Comparison of ENCODE assay signal across 8 mouse cellular contexts in the genomic region with DNA sequence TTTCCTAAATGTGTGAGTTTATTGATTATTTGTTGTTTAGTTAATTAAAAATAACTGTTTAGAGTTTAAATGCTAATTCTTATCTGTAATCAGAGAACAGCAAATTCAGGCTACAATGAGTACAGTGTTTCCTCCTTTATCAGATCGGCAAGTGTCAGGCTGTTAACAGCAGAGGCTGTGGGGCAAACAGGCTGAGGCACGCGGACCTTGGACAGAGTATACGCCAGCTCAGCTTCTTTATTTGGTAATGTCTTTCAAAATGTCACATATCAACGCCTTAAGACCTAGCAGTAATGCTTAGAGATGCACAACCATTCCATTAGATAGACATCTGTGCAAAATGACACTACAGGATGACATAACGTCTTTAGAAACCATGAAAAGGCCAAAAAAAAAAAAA. TPM values are rescaled to one million over a fixed set of nuclear protein-coding genes. Genes with fewer than 3 reads are reported as not detected.
DNase-seq lines count a peak whose midpoint lies in the region; ATAC-seq and TF ChIP-seq lines count a peak whose summit lies in the region.

No protein-coding gene starts in this region.

- H3K4me2 ChIP-seq in forebrain, embryonic 12.5 days = peak overlapping the region; percentile 89; the same call in 1 of the 2 replicates
- H3K4me2 ChIP-seq in forebrain, embryonic 11.5 days (ENCODE audit: low read depth, low read length, severe bottlenecking) = no peak overlapping the region
- H3K4me2 ChIP-seq in lung, embryonic 14.5 days = peak overlapping the region; percentile 81
- no peak overlapping the region for H3K4me2 ChIP-seq in lung, postnatal 0 days (replicated peaks; ENCODE audit: low read depth, low read length)
- peak overlapping the region; percentile 66 for H3K4me2 ChIP-seq in hindbrain, embryonic 14.5 days (replicated peaks)
- H3K4me2 ChIP-seq in midbrain, embryonic 16.5 days (ENCODE audit: low read length) = peak overlapping the region; percentile 96

- no peak for ATAC-seq in forebrain, embryonic 12.5 days (ENCODE audit: low FRiP score)
- no peak for ATAC-seq in forebrain, embryonic 11.5 days (replicated peaks; ENCODE audit: low FRiP score)
- ATAC-seq in lung, embryonic 14.5 days (ENCODE audit: insufficient read depth) = no peak
- ATAC-seq in lung, postnatal 0 days = no peak
- ATAC-seq in hindbrain, embryonic 14.5 days (ENCODE audit: low FRiP score) = no peak
- ATAC-seq in midbrain, embryonic 16.5 days = no peak

- TF ChIP-seq CTCF in lung, embryonic 14.5 days (IDR thresholded peaks at IDR 0.05; ENCODE audit: low read depth) = no peak
- no peak for TF ChIP-seq CTCF in lung, postnatal 0 days (IDR thresholded peaks at IDR 0.05)

- no peak for DNase-seq in forebrain, embryonic 11.5 days (ENCODE audit: low spot score)
- DNase-seq in lung, embryonic 14.5 days = no peak
- DNase-seq in lung, postnatal 0 days (ENCODE audit: low spot score) = no peak
- no peak for DNase-seq in hindbrain, embryonic 14.5 days (ENCODE audit: low spot score)
- no peak for DNase-seq in left cerebral cortex, adult 18-20 months (ENCODE audit: low spot score in 2 of 2)
- no peak for DNase-seq in cerebellum, postnatal 10 days

- no peaks in the 10 kb centered on the region for H3K36me3 ChIP-seq in forebrain, embryonic 12.5 days (replicated peaks)
- H3K36me3 ChIP-seq in forebrain, embryonic 11.5 days (ENCODE audit: control insufficient read depth, insufficient read depth, low read length) = no peaks in the 10 kb centered on the region
- peaks cover 12% of the 10 kb centered on the region for H3K36me3 ChIP-seq in lung, embryonic 14.5 days (ENCODE audit: insufficient read depth)
- H3K36me3 ChIP-seq in lung, postnatal 0 days (ENCODE audit: insufficient read depth, low read length) = no peaks in the 10 kb centered on the region
- 0 out of 2 replicates have a peak, but pooled peaks cover 5% of the 10 kb centered on the region for H3K36me3 ChIP-seq in hindbrain, embryonic 14.5 days (replicated peaks; ENCODE audit: control insufficient read depth, insufficient read depth)
- no peaks in the 10 kb centered on the region for H3K36me3 ChIP-seq in midbrain, embryonic 16.5 days (ENCODE audit: control insufficient read depth, insufficient read depth, low read length)

- no peak overlapping the region for H3K4me3 ChIP-seq in forebrain, embryonic 12.5 days (replicated peaks)
- H3K4me3 ChIP-seq in forebrain, embryonic 11.5 days (ENCODE audit: low read depth, low read length) = no peak overlapping the region
- no peak overlapping the region for H3K4me3 ChIP-seq in lung, embryonic 14.5 days (ENCODE audit: low read depth, low read length)
- no peak overlapping the region for H3K4me3 ChIP-seq in lung, postnatal 0 days (ENCODE audit: low read depth, low read length)
- no peak overlapping the region for H3K4me3 ChIP-seq in hindbrain, embryonic 14.5 days (replicated peaks; ENCODE audit: low read length)
- no peak overlapping the region for H3K4me3 ChIP-seq in midbrain, embryonic 16.5 days (ENCODE audit: low read depth, low read length)

- no peak for TF ChIP-seq EP300 in lung, postnatal 0 days (IDR thresholded peaks at IDR 0.05)

- H3K4me1 ChIP-seq in forebrain, embryonic 12.5 days = peaks cover 30% of the 10 kb centered on the region
- peaks cover 6% of the 10 kb centered on the region; the same call in 1 of the 2 replicates for H3K4me1 ChIP-seq in forebrain, embryonic 11.5 days (replicated peaks; ENCODE audit: control insufficient read depth, insufficient read depth, low read length)
- peaks cover 9% of the 10 kb centered on the region; the same call in 1 of the 2 replicates for H3K4me1 ChIP-seq in lung, embryonic 14.5 days (ENCODE audit: insufficient read depth)
- H3K4me1 ChIP-seq in lung, postnatal 0 days (ENCODE audit: insufficient read depth, low read depth, low read length) = no peaks in the 10 kb centered on the region
- peaks cover 14% of the 10 kb centered on the region for H3K4me1 ChIP-seq in hindbrain, embryonic 14.5 days (replicated peaks; ENCODE audit: control insufficient read depth, insufficient read depth, low read length)
- H3K4me1 ChIP-seq in midbrain, embryonic 16.5 days (ENCODE audit: control insufficient read depth, insufficient read depth, low read length) = peaks cover 8% of the 10 kb centered on the region; the same call in 1 of the 2 replicates

- 70% methylated on average over 6 of the region's 6 CpGs for WGBS in forebrain, embryonic 12.5 days
- 82% methylated on average over 6 of the region's 6 CpGs for WGBS in forebrain, embryonic 11.5 days
- WGBS in lung, embryonic 14.5 days = 54% methylated on average over 6 of the region's 6 CpGs
- WGBS in lung, postnatal 0 days = 39% methylated on average over 6 of the region's 6 CpGs
- 74% methylated on average over 6 of the region's 6 CpGs for WGBS in hindbrain, embryonic 14.5 days
- WGBS in midbrain, embryonic 16.5 days = 73% methylated on average over 6 of the region's 6 CpGs

- H3K9me3 ChIP-seq in forebrain, embryonic 12.5 days = no peaks in the 10 kb centered on the region
- H3K9me3 ChIP-seq in forebrain, embryonic 11.5 days (ENCODE audit: control insufficient read depth, low read length) = no peaks in the 10 kb centered on the region
- H3K9me3 ChIP-seq in lung, embryonic 14.5 days (ENCODE audit: low read depth, low read length) = no peaks in the 10 kb centered on the region
- no peaks in the 10 kb centered on the region for H3K9me3 ChIP-seq in lung, postnatal 0 days (ENCODE audit: low read length)
- H3K9me3 ChIP-seq in hindbrain, embryonic 14.5 days (ENCODE audit: control insufficient read depth, low read length) = no peaks in the 10 kb centered on the region
- H3K9me3 ChIP-seq in midbrain, embryonic 16.5 days (replicated peaks; ENCODE audit: control insufficient read depth, low read length, poor library complexity, severe bottlenecking) = no peaks in the 10 kb centered on the region

- 0 out of 2 replicates have a peak, but pooled peaks cover 2% of the 10 kb centered on the region for H3K27me3 ChIP-seq in forebrain, embryonic 12.5 days
- H3K27me3 ChIP-seq in forebrain, embryonic 11.5 days (ENCODE audit: control insufficient read depth, insufficient read depth, low read length) = no peaks in the 10 kb centered on the region
- no peaks in the 10 kb centered on the region for H3K27me3 ChIP-seq in lung, embryonic 14.5 days (ENCODE audit: insufficient read depth, low read length)
- H3K27me3 ChIP-seq in lung, postnatal 0 days (replicated peaks; ENCODE audit: insufficient read depth, low read length) = no peaks in the 10 kb centered on the region
- H3K27me3 ChIP-seq in hindbrain, embryonic 14.5 days (ENCODE audit: control insufficient read depth, insufficient read depth, low read length) = peaks cover 9% of the 10 kb centered on the region; the same call in 1 of the 2 replicates
- H3K27me3 ChIP-seq in midbrain, embryonic 16.5 days (ENCODE audit: control insufficient read depth, insufficient read depth, low read depth, low read length) = peaks cover 3% of the 10 kb centered on the region; the same call in 1 of the 2 replicates

- no peak overlapping the region for H3K9ac ChIP-seq in forebrain, embryonic 12.5 days
- H3K9ac ChIP-seq in forebrain, embryonic 11.5 days (ENCODE audit: low read length) = no peak overlapping the region
- no peak overlapping the region for H3K9ac ChIP-seq in lung, embryonic 14.5 days
- no peak overlapping the region for H3K9ac ChIP-seq in lung, postnatal 0 days (replicated peaks; ENCODE audit: low read depth)
- no peak overlapping the region for H3K9ac ChIP-seq in hindbrain, embryonic 14.5 days
- H3K9ac ChIP-seq in midbrain, embryonic 16.5 days (ENCODE audit: low read depth, low read length) = no peak overlapping the region

- H3K27ac ChIP-seq in forebrain, embryonic 12.5 days = no peak overlapping the region
- H3K27ac ChIP-seq in forebrain, embryonic 11.5 days (ENCODE audit: low read depth, low read length) = no peak overlapping the region
- H3K27ac ChIP-seq in lung, embryonic 14.5 days (ENCODE audit: low read depth) = no peak overlapping the region; the same call in 1 of the 2 replicates
- no peak overlapping the region for H3K27ac ChIP-seq in lung, postnatal 0 days (ENCODE audit: low read length)
- H3K27ac ChIP-seq in hindbrain, embryonic 14.5 days = no peak overlapping the region
- H3K27ac ChIP-seq in midbrain, embryonic 16.5 days (ENCODE audit: low read length) = no peak overlapping the region

RNA-seq across cellular contexts. Expression of gene Mfge8, which starts 0.7 kb away (rescaled TPM):
- polyA plus RNA-seq in forebrain, embryonic 12.5 days (2016; fragmentation: Nextera tagmentation; extraction: Ambion mirVana) = 54.4 and 59.7 TPM in 2 replicates
- polyA plus RNA-seq in forebrain, embryonic 11.5 days (2014; fragmentation: Nextera tagmentation; extraction: Ambion mirVana) = 65.1 and 78.7 TPM in 2 replicates
- 318 and 324 TPM in 2 replicates for polyA plus RNA-seq in lung, embryonic 14.5 days (2014; fragmentation: Nextera tagmentation; extraction: Ambion mirVana)
- polyA plus RNA-seq in lung, postnatal 0 days (2015; fragmentation: Nextera tagmentation; extraction: Ambion mirVana) = 312 and 318 TPM in 2 replicates
- polyA plus RNA-seq in hindbrain, embryonic 14.5 days (2014; fragmentation: Nextera tagmentation; extraction: Ambion mirVana) = 183 and 205 TPM in 2 replicates
- polyA plus RNA-seq in midbrain, embryonic 16.5 days (2015; fragmentation: Nextera tagmentation; extraction: Ambion mirVana) = 132 and 236 TPM in 2 replicates
- 100 to 1,000 TPM; 184 to 202 TPM for total RNA-seq in left cerebral cortex, adult 18-20 months (2021)

RNA-seq across cellular contexts. Expression of gene Hapln3, which starts 18.7 kb away (rescaled TPM):
- polyA plus RNA-seq in forebrain, embryonic 12.5 days (2016; fragmentation: Nextera tagmentation; extraction: Ambion mirVana) = 1.5 and 1.8 TPM in 2 replicates
- polyA plus RNA-seq in forebrain, embryonic 11.5 days (2014; fragmentation: Nextera tagmentation; extraction: Ambion mirVana) = 1.5 and 2.8 TPM in 2 replicates
- polyA plus RNA-seq in lung, embryonic 14.5 days (2014; fragmentation: Nextera tagmentation; extraction: Ambion mirVana) = 2.9 and 3.7 TPM in 2 replicates
- polyA plus RNA-seq in lung, postnatal 0 days (2015; fragmentation: Nextera tagmentation; extraction: Ambion mirVana) = 0.17 TPM in 1 of 2 replicates, not detected in the other
- polyA plus RNA-seq in hindbrain, embryonic 14.5 days (2014; fragmentation: Nextera tagmentation; extraction: Ambion mirVana) = 2.2 and 2.5 TPM in 2 replicates
- polyA plus RNA-seq in midbrain, embryonic 16.5 days (2015; fragmentation: Nextera tagmentation; extraction: Ambion mirVana) = 1.3 and 2.3 TPM in 2 replicates
- total RNA-seq in left cerebral cortex, adult 18-20 months (2021) = 1 to 10 TPM; 1.9 to 2.2 TPM

Comparison
In these comparisons a context has a peak if more than half of its experiments do, and no peak if none do; other contexts are left out.
1. H3K4me2 ChIP-seq: peak in forebrain, embryonic 12.5 days (single experiment), lung, embryonic 14.5 days (single experiment), hindbrain, embryonic 14.5 days (single experiment) and midbrain, embryonic 16.5 days (single experiment); none in forebrain, embryonic 11.5 days (single experiment) and lung, postnatal 0 days (single experiment).